Mouse (Mus musculus) common myeloid progenitor, adult 5-6 weeks (primary cell): ENCODE measurements at regions not wholly inside any gene's neighbourhood (a gene's known extent, or its start where the extent isn't known, plus 50 kb on each side); places are given as distances from the start of the nearest gene placed in this dataset.

Source experiments
- ATAC-seq: replicated peaks from 2 replicates; pipeline ENCODE4 v1.8.0; 2016; ENCODE audit warnings: low read depth, mild to moderate bottlenecking, moderate TSS enrichment, inconsistent platforms; ENCODE audit not compliant: poor library complexity, severe bottlenecking

GRCm38 (mm10) chr17:77819698-77820097 is 380.4 kb upstream of the Crim1 start:
- ATAC-seq = no peak

GRCm38 (mm10) chr17:77843949-77844348 is 356.1 kb upstream of the Crim1 start:
- no peak for ATAC-seq

DNA sequence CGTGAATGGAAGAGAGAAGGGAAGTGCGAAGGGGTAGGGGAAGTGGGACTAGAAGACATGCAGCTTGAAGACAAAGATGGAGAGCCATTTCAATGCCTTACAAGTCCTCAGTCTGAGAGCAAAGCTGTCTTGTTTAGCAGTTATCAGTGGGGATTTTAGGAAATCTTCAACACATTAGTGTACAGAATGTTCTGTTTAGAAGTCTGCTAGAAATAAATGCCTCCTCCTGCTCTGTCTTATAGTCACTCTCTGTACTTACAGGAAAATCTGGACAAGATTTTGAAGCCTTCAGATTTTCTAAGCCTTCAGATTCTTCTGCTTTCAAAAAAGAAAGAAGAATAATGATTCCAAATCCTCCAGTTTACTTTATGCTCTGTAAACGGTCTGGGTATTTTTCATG is 325.6 kb upstream of the Crim1 start:
- ATAC-seq = no peak

GRCm38 (mm10) chr17:77877016-77877415 is 323.0 kb upstream of the Crim1 start:
- no peak for ATAC-seq

GRCm38 (mm10) chr17:77885150-77885549 is 314.9 kb upstream of the Crim1 start:
- ATAC-seq = no peak

DNA sequence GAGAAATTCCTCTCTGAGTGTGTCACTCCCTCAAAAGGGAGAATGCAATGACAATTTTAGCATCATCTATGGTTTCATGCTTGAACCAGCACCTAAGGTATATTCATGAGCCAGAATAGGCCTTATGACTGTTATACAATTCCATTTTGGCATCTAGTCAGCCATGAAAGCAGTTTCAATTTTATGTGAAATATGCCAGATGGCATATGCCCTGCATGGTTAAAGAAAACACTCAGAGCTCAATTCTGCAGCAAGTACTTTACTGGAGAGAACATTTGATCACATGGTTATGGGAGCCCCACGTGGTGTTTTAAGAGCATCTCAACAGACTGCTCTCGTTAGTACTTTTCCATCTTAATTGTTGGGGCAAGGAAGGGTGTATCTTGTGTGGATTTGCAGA is 310.9 kb upstream of the Crim1 start:
- no peak for ATAC-seq

DNA sequence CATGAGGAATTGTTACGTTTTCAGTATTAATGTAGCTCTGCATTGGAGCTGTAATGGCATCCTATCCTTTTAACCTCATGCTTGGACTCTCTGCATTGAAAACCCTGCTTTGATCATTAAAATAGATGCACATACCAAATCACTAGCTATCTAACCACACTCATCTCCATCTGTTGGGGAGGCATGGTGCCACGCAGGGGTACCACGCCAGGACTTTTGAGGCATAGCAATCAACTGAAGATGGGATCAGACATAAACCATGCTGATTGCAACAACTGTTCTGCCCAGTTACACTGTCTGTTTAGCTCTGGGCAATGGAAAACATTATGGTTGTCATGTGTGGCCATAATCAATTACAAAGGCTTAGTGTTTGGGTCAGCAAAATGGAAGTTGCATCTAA is 295.6 kb upstream of the Crim1 start:
- ATAC-seq = no peak

- no peak for ATAC-seq
Observed at GRCm38 (mm10) chr17:77913962-77914450, 286.0 kb upstream of the Crim1 start.

DNA sequence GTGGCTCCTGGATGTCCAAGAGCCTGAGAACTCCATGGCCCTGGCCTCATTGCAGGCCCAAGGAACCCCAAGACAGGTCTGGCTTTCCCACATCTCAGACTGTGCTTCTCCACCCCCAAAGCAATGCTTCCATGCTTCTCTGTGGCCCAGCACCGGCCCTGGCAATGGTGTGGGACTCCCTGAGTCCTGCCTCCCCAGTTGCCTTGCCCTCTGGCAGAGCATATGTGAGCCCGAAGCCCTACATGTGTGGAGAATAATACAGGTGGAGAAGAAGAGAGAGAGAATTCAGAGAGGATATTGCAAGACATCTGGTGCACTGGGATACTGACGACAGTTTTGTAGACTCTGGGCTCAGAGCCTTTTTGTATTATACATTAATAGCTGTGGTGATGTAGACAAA is 269.8 kb upstream of the Crim1 start:
- no peak for ATAC-seq

DNA sequence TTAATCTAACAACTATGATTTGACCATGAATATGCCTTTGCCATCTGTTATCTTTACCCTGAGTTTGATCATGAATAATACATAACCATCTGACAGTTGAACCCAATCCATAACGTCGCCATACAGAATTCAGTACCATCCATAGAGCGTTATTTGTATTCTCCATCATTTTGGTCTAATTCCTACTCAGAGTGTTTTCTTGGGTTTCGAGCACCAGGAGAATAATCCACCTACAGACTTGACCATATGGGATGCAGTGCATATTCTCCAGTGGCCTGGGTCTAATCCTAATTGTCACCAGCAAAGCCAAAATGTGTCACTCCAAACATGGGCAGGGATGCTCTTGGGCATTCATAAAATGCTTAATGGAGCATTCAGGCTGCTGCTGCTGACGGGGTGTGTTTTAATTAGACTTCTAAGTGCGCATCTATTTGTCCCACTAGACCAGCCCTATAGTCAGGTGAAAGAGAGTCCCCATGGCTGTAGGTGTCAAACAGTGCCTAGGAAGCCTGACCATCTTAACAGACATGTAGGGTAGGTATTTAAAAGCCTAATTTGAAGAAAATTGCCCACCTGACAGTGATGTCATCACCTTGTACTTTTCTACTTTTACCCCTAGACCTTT is 269.0 kb upstream of the Crim1 start:
- ATAC-seq = no peak

GRCm38 (mm10) chr17:77933192-77933591 is 266.9 kb upstream of the Crim1 start:
- peak; percentile 98 for ATAC-seq

- ATAC-seq = no peak
Observed at GRCm38 (mm10) chr17:77958048-77958447, 242.0 kb upstream of the Crim1 start.

GRCm38 (mm10) chr17:77961296-77961695 is 238.8 kb upstream of the Crim1 start:
- ATAC-seq = no peak

GRCm38 (mm10) chr17:77963358-77963757 is 236.7 kb upstream of the Crim1 start:
- ATAC-seq = no peak

DNA sequence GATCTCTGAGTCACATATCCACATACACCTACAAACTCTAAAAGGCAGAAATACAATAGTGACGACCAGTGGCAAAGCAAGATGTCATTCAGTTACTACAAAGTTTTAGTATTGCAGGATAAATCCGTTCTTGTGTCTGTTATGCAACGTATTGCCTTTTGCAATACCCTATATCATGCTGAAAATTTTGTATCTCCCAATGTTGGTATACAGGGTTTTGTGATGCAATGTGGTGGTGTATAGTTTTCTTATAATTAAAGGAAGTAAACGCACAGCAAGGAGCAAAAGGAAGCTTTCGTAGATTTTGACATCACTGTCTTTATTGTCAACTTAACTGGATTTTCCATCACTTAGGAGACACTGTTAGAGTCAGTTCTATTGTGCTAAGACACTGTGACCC is 231.5 kb upstream of the Crim1 start:
- ATAC-seq = 0 out of 2 replicates have a peak, but pooled peaks have one; percentile 32

DNA sequence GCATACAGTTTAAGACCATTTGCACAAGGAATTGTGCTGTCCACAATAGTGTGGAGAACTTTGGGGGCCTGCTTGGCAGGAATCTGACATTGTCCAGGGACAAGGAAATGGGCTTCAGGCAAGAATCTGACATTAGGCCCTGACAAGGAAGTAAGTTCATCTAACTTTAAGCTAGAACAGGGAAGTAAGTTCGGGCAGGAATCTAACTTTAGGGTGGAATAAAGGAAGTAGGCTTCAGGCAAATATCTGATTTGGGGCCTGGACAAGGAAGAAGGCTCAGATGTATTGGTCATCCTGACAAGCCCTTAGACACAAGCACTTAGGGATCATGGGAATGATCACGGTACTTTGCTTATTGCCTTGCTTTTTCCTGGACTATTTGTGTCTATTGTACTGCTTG is 230.9 kb upstream of the Crim1 start:
- ATAC-seq = no peak
